Mouse (Mus musculus): ENCODE data around the gene Cntnap5c. TPM values are rescaled to one million over a fixed set of nuclear protein-coding genes. Genes with fewer than 3 reads are reported as not detected.
"Not testable (repeated sequence)": the region's sequence is repeated elsewhere in the genome, so short reads cannot be mapped to it uniquely, and the experiment has no call there.

Cntnap5c gene
- total RNA-seq (2015; ENCODE audit: low replicate concordance) (not detected in 2 replicates), total RNA-seq (2017; ENCODE audit: low replicate concordance) (not detected in 2 replicates)

DNA sequence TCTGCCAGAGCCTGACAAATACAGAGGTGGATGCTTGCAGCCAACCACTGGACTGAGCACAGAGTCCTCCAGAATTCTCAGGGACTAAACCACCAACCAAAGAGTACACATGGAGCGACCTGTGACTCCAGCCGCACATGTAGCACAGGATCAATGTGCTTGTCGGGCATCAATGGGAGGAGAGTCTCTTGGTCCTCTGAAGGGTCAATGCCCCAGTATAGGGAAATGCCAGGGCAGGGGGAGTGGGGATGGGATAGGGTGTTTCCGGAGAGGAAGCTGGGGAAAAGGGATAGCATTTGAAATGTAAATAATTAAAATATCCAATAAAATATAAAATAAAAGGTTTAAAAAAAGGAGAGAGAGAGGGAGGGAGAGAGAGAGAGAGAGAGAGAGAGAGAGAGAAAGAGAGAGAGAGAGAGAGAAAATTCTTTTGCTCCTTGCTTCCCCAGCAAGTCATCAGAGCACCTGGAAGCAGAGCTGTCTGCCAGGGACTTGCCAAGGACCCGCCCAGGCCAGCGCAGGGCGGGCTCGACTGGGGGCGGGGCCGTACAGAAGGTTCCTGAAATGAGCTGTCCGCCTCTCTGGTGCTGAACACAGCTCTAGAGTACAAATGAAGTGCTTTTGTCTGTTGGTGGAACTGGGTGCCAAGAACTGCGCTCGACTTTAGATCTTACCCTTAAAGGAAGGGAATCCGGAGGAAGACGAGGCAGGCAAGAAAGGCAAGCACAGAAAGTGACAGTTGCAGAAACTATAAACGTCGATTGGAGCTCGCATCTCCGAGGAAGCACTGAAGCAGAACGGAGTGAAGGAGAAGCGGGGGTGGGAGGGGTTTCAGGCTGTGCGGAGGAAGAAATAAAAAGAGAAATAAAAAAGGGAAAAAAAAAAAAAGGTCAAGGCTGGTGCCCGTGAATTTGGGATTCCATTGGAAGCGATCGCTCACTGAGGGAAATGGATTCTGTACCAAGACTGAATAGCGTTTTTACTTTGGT, at the start of gene Cntnap5c:
Cntnap5c (plus strand) TSS at position 949 of the 989 bp plus-strand sequence.
- no peak for ATAC-seq (replicated peaks; ENCODE audit: low FRiP score, poor library complexity, severe bottlenecking)

DNA sequence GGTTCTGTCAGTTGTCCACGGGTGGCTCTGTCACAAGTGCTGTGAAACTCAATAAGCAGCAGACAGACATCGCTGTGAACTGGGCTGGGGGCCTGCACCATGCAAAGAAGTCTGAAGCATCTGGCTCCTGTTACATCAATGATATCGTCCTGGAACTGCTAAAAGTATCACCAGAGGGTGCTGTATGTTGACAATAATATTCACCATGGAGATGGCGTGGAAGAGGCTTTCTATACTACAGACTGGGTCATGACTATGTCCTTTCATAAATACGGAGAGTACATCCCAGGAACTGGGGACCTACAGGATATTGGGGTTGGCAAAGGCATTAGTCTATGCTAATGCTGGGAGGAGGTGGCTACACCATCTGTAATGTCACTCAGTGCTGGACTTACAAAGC, 27.3 kb upstream of the Cntnap5c start, which contains the start of gene Gm21834:
Gm21834 (minus strand) TSS at position 101 of the 400 bp plus-strand sequence.
- ATAC-seq (replicated peaks; ENCODE audit: low FRiP score, poor library complexity, severe bottlenecking) = no peak

DNA sequence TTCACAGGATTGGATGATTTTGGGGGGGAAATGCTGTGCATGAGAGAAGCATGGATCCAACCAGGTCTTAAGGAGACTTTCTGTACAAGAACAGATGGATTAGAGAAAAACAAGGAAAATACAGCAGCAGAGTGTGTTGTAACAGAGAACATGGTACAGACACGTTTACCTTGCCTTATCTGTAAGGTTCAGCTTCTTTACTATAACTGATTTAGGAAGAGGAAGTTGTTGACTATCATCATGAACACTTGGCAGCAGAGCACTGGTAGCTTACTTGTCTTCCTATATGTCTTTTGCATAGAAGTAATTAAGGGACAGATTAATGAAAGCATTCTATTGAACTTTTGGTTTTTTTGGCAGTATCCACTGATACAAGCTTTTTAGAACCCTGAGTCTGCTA, 11.3 kb upstream of the Cntnap5c start:
- no peak for ATAC-seq (replicated peaks; ENCODE audit: low FRiP score, poor library complexity, severe bottlenecking)

DNA sequence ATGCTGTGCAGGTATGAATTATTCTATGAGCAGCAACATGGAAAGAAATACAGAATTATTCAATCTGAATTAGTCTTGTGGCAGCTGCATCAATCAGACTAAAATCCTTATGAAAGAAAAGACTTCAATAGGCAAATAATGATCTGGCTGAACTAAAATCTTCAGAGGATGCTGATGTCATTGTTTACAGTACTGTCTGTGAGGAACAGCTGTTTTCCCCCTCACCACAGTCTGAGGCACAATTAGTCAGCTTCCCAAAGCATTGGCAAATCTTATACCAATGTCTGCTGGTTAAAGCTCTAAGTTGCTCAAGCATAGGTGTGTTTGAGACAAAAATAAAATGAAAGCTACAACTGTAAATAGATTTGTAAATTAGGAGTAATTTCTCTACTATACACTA, 2.1 kb upstream of the Cntnap5c start:
- no peak for ATAC-seq (replicated peaks; ENCODE audit: low FRiP score, poor library complexity, severe bottlenecking)

DNA sequence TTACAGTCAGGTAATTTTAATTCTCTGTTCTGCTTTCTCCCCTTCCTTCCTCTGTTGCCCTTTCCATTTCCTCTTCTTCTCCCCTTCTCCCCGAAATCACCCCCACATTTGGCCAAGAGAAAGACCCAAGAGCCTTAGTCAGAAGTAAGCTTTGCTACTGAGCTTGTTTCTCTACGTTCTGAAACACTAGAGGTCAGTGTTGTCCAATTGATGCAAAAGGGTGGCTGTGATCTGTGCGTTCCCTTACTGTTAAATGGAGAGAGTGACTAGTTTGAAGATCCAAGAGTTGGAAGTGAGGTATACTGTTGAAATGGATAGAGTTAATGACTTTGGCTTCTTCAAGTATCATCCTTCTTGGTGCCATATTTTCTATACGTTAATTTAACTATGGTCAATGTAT, 1.5 kb downstream of the Cntnap5c start:
- no peak for ATAC-seq (replicated peaks; ENCODE audit: low FRiP score, poor library complexity, severe bottlenecking)

DNA sequence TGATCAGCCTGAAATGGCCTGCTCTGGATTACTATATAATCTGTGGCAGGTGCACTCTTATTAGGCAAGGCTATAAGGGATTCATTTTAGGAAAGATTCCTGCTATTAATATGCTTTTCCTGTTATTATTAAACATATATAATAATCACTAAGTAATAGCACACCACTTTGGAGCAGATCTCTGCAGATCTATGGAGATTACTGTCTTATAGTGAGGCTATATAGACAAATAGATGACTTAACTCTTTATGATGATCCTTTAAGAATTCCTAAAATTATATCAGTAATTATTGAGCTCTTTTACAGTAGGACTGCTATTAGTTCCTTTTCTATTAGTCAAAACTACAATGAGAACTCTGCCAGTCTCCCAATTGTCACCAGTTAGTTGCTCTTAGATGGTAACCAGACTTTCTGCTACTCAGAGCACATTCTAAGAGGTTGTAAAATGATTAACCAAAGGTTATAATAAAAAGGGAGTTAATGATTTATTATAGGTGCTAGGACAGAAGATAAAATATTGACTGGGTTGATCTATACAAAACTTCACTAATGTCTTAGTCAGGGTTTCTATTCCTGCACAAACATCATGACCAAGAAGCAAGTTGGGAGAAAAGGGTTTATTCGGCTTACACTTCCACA, 18.9 kb downstream of the Cntnap5c start:
- no peak for ATAC-seq (replicated peaks; ENCODE audit: low FRiP score, poor library complexity, severe bottlenecking)

DNA sequence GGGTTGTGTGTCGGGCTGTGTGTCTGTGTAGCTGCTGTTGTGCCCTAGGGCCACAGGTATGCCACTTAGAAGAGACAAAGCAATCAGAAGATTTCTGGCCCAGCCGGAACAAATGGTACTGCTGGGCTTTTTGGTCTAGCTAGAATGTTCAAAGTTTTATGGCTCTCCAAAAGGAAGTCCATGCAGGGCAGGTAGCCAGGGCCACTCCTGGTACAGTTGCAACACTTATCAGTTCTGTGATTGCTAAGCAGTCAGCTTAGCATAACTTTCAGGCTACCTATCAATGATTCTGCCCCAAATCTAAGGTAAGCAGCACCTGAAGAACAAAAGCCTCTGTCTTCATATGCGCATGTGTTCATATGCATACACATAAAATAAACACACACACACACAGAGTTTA, 26.0 kb downstream of the Cntnap5c start:
- ATAC-seq (replicated peaks; ENCODE audit: low FRiP score, poor library complexity, severe bottlenecking) = no peak

DNA sequence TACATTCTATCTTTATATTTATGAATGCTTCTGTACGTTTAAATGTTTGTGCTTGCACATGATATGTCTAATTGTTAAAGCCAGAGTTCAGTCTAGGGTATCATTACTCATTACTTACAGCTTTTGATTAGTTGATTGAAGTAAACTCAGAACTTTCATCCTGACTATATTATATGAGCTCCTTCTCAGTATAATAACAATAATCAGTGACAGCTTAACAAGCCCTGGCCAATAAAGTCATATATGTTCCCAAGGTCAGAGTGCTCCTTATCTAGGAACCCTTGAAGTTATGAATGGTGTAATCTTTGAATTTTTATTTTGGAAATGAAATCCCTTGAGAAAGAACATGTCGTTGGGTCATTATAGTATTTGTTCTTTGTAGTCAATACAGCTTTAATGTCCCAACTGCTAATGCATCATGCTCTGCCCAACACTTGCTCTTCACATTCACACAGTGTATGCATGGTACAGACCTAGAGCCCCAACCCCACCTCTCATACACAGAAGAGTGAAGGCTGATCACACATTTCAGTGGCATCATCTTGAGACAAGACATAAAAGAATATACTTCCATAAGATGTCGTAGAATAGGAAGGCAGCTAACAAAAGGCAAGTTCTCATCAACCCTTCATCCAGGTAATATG, 27.4 kb downstream of the Cntnap5c start:
- no peak for ATAC-seq (replicated peaks; ENCODE audit: low FRiP score, poor library complexity, severe bottlenecking)

DNA sequence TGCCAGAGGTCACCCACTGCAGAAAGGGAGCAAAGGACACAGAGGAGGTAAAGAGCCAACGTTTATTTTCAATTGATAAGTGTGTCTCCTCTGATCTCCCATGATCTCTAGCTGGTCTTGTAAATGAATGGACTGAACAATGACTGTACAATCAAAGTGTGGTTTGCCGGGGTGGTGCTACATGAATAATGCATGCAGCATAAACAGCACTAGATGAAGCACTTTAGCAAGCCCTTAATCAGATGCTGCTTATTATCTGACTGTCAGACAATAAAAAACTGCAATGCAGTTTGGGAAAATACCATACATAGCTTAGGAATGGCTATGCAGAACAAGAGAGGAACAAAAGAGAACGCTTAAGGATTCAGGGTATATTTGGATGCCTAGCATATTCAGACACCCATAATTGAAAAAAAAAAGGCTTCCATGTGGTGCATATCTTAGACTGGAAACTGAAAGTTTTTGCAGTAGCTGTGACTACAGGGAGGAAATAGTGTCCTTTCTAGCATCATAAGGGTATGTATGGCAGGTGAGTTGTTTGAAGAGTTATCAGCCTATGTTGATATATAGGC, 30.1 kb downstream of the Cntnap5c start:
- no peak for ATAC-seq (replicated peaks; ENCODE audit: low FRiP score, poor library complexity, severe bottlenecking)

DNA sequence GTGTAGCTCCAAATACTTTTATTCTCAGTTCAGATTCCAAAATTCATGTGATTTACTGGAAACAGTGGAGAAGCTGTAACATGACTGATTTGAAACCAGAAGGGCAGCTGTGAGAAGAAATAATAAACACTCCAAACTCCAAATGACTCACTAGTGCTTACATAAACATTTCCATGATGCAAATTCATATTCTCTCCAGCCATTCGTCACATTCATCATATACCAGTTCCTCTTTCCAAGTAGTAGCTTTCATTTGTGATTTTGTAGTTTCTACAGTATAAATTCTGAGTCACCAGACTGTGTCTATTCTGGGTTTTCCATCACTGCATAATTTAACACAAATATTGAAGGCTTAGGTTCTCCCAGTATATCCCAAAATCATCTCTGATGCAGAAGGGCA, 31.8 kb downstream of the Cntnap5c start:
- ATAC-seq (replicated peaks; ENCODE audit: low FRiP score, poor library complexity, severe bottlenecking) = no peak

DNA sequence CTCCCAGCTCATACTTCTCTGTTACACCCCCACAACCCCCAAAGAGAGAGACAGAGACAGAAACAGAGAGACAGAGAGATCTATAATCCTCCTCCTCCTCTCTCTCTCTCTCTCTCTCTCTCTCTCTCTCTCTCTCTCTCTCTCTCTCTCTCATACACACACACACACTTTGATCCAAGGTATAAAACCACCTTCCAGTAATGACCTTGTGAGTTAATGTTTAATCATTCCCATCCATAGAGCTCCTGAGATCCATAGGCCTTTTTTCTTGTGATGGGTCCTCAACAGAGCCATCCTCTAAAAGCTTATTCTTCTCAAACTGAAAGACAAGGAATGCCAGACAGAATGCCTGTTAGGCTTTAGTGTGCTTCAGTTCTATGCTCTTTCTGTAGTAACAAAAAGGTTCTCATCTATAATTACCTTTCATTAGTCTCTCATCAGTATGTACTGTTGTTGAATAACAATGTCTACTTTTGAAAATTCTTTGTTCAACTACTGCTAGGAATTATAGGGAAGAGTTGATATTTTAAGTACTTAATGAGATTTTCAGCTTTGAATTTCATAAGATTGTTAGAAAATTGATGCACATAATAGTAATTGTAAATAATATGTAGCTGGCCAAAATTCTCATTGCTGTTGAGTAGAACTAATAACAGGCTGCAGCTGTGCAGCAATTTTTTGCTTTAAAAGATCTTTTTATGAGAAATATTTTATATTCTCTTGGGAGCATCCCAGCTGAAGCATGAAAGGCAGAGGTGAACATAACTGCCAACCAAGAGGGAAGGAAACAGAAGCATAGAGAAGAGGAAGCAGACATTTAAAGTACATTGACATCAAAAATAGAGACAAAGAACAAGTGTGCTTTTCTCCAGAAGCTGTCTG, 68.0 kb downstream of the Cntnap5c start:
- ATAC-seq (replicated peaks; ENCODE audit: low FRiP score, poor library complexity, severe bottlenecking) = no peak

DNA sequence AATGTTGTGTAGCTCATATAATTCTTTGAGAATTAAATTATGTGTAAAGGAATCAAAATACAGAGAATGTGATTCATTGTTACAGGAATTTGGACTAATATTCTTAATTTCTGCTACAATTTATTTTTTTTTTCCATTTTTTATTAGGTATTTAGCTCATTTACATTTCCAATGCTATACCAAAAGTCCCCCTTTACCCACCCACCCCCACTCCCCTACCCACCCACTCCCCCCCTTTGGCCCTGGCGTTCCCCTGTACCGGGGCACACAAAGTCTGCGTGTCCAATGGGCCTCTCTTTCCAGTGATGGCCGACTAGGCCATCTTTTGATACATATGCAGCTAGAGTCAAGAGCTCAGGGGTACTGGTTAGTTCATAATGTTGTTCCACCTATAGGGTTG, 86.4 kb downstream of the Cntnap5c start:
- not testable (repeated sequence) for ATAC-seq (replicated peaks; ENCODE audit: low FRiP score, poor library complexity, severe bottlenecking)

DNA sequence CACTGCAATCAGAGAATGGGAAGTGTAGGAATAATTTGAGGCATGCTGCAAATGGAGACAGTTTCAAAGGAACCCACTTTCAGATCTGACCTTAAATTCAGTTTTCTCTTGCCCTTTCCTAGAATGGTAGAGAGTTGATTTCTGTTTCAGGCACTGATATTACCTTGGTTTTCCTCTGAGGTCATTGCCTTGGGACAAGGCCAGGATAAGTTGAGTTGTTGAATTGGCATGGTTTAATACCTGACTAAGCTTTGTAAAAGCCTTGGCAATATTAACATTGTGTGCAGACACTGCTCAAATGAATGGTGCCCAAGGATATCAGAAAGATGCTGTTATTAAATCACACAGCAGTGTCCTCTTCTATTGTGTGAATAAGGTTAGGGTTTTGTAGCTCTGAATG, 96.6 kb downstream of the Cntnap5c start:
- ATAC-seq (replicated peaks; ENCODE audit: low FRiP score, poor library complexity, severe bottlenecking) = no peak

DNA sequence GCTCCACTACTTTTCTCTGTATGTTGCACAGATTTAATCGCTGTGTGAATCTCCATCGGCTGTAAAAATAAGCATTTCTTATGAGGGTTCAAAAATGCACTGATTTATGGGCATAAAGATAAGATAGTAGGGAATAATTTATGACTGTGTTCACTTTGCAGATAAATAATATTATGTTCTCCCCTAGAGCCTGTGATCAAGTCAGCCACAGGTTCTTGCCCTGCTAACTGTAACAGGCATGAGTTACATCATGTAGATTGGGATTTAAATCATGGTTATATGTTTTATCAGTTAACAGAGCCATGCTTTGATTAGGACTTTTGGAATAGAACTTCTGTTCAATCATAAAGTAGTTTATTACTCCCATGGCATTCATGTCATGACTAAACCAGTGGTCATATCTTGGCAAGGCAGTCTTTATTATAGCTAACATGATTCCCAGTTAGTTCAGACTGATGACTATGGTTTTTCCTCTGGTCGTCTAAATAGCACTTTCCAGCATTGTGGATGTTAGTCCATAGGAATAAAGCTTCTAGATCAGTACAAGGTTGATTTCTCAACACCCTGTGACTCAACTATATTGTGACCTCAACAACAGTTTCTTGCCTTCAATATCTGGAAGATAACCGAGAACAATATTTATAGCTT, 118.5 kb downstream of the Cntnap5c start:
- no peak for ATAC-seq (replicated peaks; ENCODE audit: low FRiP score, poor library complexity, severe bottlenecking)

DNA sequence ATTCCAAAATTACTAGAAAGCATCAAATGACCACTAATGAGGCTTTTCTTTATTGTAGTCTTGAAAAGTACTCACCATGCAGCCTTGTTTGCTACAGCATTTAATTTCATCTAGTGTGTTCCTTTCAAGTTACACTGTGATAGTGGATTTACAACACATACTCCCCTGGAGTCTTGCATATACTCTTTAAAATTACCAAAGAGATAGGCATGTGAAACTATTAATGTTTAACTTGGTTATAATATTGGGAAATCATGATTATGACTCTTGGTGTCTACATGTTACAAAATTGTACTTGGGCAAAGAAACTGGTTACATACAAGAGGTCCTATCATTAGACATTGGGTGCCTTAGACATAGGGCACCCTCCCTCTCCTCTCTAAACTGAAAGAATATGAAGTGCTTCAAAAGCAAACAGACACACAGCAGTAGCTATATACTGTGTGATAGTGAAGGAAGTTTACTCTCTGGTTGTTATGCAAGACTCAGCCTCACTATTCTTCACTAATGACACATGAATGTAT, 142.5 kb downstream of the Cntnap5c start:
- ATAC-seq (replicated peaks; ENCODE audit: low FRiP score, poor library complexity, severe bottlenecking) = no peak

DNA sequence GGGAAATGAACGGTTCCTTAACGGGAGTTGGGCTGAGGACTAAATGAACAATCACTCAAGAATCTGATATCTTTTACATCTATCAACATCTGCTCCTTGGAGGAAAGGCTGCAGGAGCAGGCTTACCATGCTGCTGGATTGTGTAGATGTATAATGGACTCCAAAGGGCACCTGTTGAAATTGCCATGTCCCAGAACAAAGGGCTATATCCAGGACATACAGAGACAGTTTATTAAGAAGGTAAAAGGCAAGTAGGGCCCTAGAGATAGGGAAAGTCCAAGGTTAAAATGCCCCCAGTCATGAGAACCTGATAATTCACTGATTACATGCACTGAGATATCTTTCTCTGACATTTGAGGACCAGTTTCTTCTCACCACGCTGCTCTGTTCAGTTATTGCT, 214.9 kb downstream of the Cntnap5c start:
- ATAC-seq (replicated peaks; ENCODE audit: low FRiP score, poor library complexity, severe bottlenecking) = no peak

DNA sequence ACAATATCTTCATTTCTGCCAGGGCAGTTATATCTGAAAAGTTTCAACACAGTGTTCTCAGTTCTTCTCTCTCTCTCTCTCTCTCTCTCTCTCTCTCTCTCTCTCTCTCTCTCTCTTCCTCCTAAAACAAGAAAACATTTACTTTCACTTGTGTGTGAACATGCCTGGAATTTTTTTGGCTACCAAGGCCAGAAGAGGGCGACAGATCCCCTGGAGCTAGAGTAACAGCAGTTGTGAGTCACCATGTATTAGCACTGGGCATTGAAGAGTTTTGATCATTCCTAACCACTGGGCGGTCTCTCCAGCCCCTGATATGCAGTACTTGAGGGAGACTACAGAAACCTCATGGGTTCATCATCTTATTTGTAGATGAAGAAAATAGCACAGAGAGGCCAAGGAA, 219.1 kb downstream of the Cntnap5c start:
- no peak for ATAC-seq (replicated peaks; ENCODE audit: low FRiP score, poor library complexity, severe bottlenecking)

DNA sequence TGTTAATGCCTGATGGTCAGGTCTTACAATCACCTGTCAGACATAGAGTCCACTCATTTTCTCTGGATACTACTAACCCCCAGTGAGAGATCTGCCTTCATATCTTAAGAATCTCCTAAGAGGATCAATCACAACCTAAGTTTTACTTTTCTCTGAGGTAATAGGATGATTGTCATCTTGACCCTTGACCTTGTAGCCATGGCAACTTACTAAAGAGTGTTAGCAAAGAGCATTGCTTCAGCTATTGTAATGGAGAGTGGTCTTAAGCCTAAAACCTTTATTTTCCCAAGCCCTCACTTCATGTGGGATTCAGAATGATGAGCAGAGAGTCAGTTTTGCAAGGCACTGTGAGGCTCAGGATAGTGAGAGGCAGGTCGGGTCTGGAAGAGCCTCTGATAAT, 227.1 kb downstream of the Cntnap5c start:
- ATAC-seq (replicated peaks; ENCODE audit: low FRiP score, poor library complexity, severe bottlenecking) = no peak

All from erythroid progenitor cell, adult 5-6 weeks (primary cell).